In the genomic region with DNA sequence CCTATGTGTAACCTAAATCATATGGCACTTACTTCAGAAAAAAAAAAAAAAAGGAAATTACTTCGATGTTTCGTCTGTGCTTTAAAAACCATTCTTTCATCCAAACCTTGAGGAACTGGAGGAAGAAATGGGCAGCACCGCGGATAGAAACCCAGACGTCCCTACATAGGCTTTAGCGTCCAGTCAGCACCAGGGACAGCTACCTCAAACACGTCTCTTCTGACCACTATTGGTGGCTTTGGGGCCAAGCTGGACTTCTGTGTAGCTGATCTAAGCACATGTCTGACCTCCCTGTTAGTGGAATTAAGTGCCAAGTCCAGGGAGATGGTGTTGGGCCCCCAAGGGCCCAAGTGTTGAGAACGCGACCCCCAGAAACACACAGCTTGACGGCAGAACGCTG, we compare ENCODE assay signal across 8 mouse cellular contexts. TPM values are rescaled to one million over a fixed set of nuclear protein-coding genes. Genes with fewer than 3 reads are reported as not detected.
DNase-seq lines count a peak whose midpoint lies in the region; ATAC-seq lines count a peak whose summit lies in the region.

A gene (minus strand): TSS at position 11 of the 400 bp plus-strand sequence.

- peaks cover 13% of the 10 kb centered on the region for H3K4me1 ChIP-seq in embryonic facial prominence, embryonic 13.5 days
- H3K4me1 ChIP-seq in hindbrain, embryonic 13.5 days (replicated peaks): peaks cover 27% of the 10 kb centered on the region
- H3K4me1 ChIP-seq in midbrain, embryonic 14.5 days (ENCODE audit: control insufficient read depth, insufficient read depth, low read length): peaks cover 13% of the 10 kb centered on the region

- H3K27ac ChIP-seq in embryonic facial prominence, embryonic 13.5 days: no peak within 1 kb of the TSS
- H3K27ac ChIP-seq in hindbrain, embryonic 13.5 days: peak within 1 kb of the TSS; percentile 91
- H3K27ac ChIP-seq in midbrain, embryonic 14.5 days (replicated peaks; ENCODE audit: low read depth, low read length): peak within 1 kb of the TSS; percentile 86

- no peaks in the 10 kb centered on the region for H3K36me3 ChIP-seq in embryonic facial prominence, embryonic 13.5 days
- H3K36me3 ChIP-seq in hindbrain, embryonic 13.5 days: no peaks in the 10 kb centered on the region
- no peaks in the 10 kb centered on the region for H3K36me3 ChIP-seq in midbrain, embryonic 14.5 days (ENCODE audit: control insufficient read depth, insufficient read depth, low read length)

- H3K4me3 ChIP-seq in embryonic facial prominence, embryonic 13.5 days: peak within 1 kb of the TSS; percentile 46
- peak within 1 kb of the TSS; percentile 69 for H3K4me3 ChIP-seq in hindbrain, embryonic 13.5 days
- peak within 1 kb of the TSS; percentile 66 for H3K4me3 ChIP-seq in midbrain, embryonic 14.5 days (replicated peaks; ENCODE audit: low read depth, low read length)

- WGBS in embryonic facial prominence, embryonic 13.5 days: 14% methylated on average over 11 of the region's 11 CpGs
- WGBS in hindbrain, embryonic 13.5 days: 7% methylated on average over 11 of the region's 11 CpGs
- WGBS in midbrain, embryonic 14.5 days: 7% methylated on average over 11 of the region's 11 CpGs

- DNase-seq in left cerebral cortex, adult 18-20 months (ENCODE audit: low spot score in 2 of 2): no peak
- no peak for DNase-seq in left cerebral cortex, adult 11 months (ENCODE audit: low spot score)
- DNase-seq in adrenal gland, postnatal 10 days: peak; percentile 77
- DNase-seq in left cerebral cortex, postnatal 25 days (ENCODE audit: low spot score in 2 of 2): peak; percentile 31 to 33
- peak; percentile 74 for DNase-seq in midbrain, embryonic 14.5 days
- DNase-seq in MN1 (ENCODE audit: low spot score): no peak

- no peak within 1 kb of the TSS for H3K9ac ChIP-seq in embryonic facial prominence, embryonic 13.5 days
- H3K9ac ChIP-seq in hindbrain, embryonic 13.5 days: peak within 1 kb of the TSS; percentile 82
- peak within 1 kb of the TSS; percentile 85 for H3K9ac ChIP-seq in midbrain, embryonic 14.5 days (replicated peaks; ENCODE audit: low read length)

- no peak for ATAC-seq in embryonic facial prominence, embryonic 13.5 days (ENCODE audit: insufficient number of reproducible peaks, insufficient read depth, low FRiP score, low TSS enrichment, low read depth)
- ATAC-seq in hindbrain, embryonic 13.5 days (ENCODE audit: low FRiP score): peak; percentile 30; the same call in 1 of the 2 replicates
- no peak for ATAC-seq in midbrain, embryonic 14.5 days (ENCODE audit: low FRiP score, low TSS enrichment)

- H3K27me3 ChIP-seq in embryonic facial prominence, embryonic 13.5 days: peaks cover 52% of the 10 kb centered on the region
- peaks cover 57% of the 10 kb centered on the region for H3K27me3 ChIP-seq in hindbrain, embryonic 13.5 days
- peaks cover 23% of the 10 kb centered on the region for H3K27me3 ChIP-seq in midbrain, embryonic 14.5 days (ENCODE audit: control insufficient read depth, insufficient read depth, low read length)

- intact Hi-C loops in left cerebral cortex, postnatal 25 days (cut with DNase I): no loop called here

- no peaks in the 10 kb centered on the region for H3K9me3 ChIP-seq in embryonic facial prominence, embryonic 13.5 days
- no peaks in the 10 kb centered on the region for H3K9me3 ChIP-seq in hindbrain, embryonic 13.5 days
- H3K9me3 ChIP-seq in midbrain, embryonic 14.5 days (ENCODE audit: control insufficient read depth, low read length): no peaks in the 10 kb centered on the region

- H3K4me2 ChIP-seq in embryonic facial prominence, embryonic 13.5 days: peak within 1 kb of the TSS; percentile 74
- H3K4me2 ChIP-seq in hindbrain, embryonic 13.5 days: peak within 1 kb of the TSS; percentile 88
- H3K4me2 ChIP-seq in midbrain, embryonic 14.5 days (ENCODE audit: low read length): peak within 1 kb of the TSS; percentile 78

RNA-seq across cellular contexts. Expression of the gene that starts here (rescaled TPM):
- total RNA-seq in left cerebral cortex, adult 18-20 months (2021): 10 to 100 TPM; 39.0 to 41.7 TPM
- 1 to 10 TPM; 1.2 to 2.4 TPM for total RNA-seq in adrenal gland, postnatal 10 days (2021)
- 0.22 and 0.29 TPM in 2 replicates for polyA plus RNA-seq in embryonic facial prominence, embryonic 13.5 days (2015; fragmentation: Nextera tagmentation; extraction: Ambion mirVana)
- 15.1 and 19.0 TPM in 2 replicates for polyA plus RNA-seq in hindbrain, embryonic 13.5 days (2015; fragmentation: Nextera tagmentation; extraction: Ambion mirVana)
- total RNA-seq in left cerebral cortex, postnatal 25 days (2021): 10 to 100 TPM; 42.0 to 45.3 TPM
- 24.7 and 34.8 TPM in 2 replicates for polyA plus RNA-seq in midbrain, embryonic 14.5 days (2014; fragmentation: Nextera tagmentation; extraction: Ambion mirVana)

Comparison
In these comparisons a context has a peak if more than half of its experiments do, and no peak if none do; other contexts are left out.
1. RNA of the gene that starts here (total RNA-seq): 42.0 to 45.3 TPM in left cerebral cortex, postnatal 25 days and 39.0 to 41.7 TPM in left cerebral cortex, adult 18-20 months; 1.2 to 2.4 TPM in adrenal gland, postnatal 10 days; every median in the first group is over 10 times any median in the second.
2. RNA of the gene that starts here (polyA plus RNA-seq): 24.7 to 34.8 TPM in midbrain, embryonic 14.5 days and 15.1 to 19.0 TPM in hindbrain, embryonic 13.5 days; 0.22 to 0.29 TPM in embryonic facial prominence, embryonic 13.5 days; every median in the first group is over 10 times any median in the second.
3. DNase-seq: peak in adrenal gland, postnatal 10 days (single experiment), left cerebral cortex, postnatal 25 days (2 of 2) and midbrain, embryonic 14.5 days (single experiment); none in left cerebral cortex, adult 18-20 months (0 of 2), left cerebral cortex, adult 11 months (single experiment) and MN1 (single experiment).
4. Peak in every context shown above with its lines, with median percentiles within 50 percentile points of each other: H3K4me2 ChIP-seq and H3K4me3 ChIP-seq.